Mouse (Mus musculus) frontal cortex, adult (tissue): Measurements from ENCODE around the gene Lama1.
A peak's percentile ranks its signal among the peaks of the same experiment; 100 is the strongest.
"Not testable (repeated sequence)": the region's sequence is repeated elsewhere in the genome, so short reads cannot be mapped to it uniquely, and the experiment has no call there.

ENCODE experiments used
- ATAC-seq: cut with Nextera tagmentation; 2 replicates; pipeline ENCODE4 v1.9.2; 2017; ENCODE audit warnings: mild to moderate bottlenecking, moderate library complexity, mixed read lengths; ENCODE audit not compliant: low TSS enrichment

Lama1 gene

DNA sequence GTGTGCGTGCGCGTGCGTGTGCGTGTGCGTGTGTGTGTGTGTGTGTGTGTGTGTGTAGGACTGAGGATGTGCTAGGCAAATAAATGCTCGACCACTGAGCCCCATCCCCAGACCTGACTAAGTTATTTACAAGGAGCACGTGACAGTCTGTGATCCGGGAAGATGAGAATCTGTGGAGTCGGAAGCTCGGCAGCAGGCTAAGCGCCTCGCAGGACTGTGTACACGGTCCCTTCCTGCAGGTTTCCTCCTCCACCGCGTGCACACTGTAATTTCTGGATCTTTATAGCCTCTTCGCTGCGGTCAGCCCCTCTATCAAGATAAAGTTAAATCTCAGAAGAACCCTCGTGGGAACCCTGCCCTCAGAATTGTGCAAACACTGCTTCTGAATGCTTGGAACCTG lies 18.4 kb downstream of the Lama1 start:
- no peak for ATAC-seq

- no peak for ATAC-seq
Observed at GRCm38 (mm10) chr17:67722055-67722454, 25.0 kb downstream of the Lama1 start.

DNA sequence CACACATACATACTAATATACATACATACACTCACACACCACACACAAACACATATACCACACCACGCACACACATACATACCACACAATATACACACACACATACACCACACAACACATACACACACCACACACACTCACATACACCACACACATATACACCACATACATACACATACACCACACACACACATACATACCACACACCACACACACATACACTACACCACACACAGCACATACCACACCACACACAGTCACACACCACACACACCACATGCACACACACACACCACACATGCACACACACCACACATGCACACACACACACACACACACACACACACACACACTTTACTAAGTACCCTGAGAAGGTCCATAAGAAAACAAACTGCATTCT lies 25.5 kb downstream of the Lama1 start:
- ATAC-seq = no peak

- ATAC-seq = no peak
Observed at GRCm38 (mm10) chr17:67723175-67724067, 26.4 kb downstream of the Lama1 start.

DNA sequence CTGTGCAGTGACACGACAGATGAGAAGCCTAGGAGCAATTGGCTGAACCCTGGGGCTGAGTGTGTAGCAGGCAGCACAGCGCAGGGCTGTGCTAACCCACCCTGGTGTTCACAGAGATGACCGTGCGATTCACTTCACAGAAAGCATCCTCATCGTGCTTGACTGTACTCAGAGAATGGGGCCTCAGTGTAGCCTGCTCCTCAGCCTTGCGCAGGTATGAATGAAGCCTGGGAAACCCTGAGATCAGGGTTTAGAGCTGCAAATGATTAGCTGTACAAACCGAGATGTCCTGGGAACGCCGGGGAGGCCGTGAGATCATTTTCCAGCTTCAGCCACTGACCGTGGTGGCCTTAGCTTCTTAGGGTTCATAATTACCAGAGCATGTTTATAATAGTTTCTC lies 29.5 kb downstream of the Lama1 start:
- ATAC-seq = no peak

DNA sequence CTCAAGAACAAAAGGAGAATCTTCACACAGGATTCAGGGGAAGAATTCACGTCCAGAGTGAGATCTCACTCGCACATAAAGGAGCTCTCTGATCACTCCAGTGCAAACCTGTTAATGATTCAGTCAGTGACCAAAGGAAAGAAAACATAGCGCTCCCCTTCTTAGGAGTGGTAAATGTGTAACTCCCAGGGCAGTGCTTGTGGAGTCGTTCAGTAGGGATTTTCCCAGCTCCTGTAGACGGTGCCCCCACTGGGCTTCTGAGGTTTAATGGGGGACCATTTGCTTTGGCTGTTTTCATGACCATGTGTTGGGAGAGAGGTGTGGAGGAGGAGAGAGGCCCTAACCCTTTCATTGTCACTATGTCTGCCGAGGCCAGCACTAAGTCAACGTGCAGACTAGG lies 31.7 kb downstream of the Lama1 start:
- no peak for ATAC-seq

- ATAC-seq = no peak
Observed at GRCm38 (mm10) chr17:67731096-67731495, 34.0 kb downstream of the Lama1 start.

DNA sequence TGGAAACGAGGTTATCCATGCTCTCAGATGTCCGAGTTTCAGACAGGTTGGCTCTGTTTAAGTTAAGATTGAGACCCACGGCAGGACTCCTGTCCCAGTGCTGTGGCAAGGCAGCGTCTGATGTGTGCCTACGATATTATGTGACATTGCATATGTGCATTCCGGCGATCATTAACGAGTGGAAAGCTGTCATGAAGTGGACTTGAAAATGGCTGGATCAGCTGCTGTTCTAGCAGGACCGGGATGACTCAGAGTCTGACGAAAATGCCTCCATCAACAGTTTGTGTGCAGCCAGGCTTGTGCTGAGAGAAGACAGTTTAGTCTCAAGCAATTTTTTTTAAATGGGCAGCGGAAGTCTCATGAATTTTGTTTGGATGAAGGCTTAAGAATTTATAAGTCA lies 34.9 kb downstream of the Lama1 start:
- no peak for ATAC-seq

DNA sequence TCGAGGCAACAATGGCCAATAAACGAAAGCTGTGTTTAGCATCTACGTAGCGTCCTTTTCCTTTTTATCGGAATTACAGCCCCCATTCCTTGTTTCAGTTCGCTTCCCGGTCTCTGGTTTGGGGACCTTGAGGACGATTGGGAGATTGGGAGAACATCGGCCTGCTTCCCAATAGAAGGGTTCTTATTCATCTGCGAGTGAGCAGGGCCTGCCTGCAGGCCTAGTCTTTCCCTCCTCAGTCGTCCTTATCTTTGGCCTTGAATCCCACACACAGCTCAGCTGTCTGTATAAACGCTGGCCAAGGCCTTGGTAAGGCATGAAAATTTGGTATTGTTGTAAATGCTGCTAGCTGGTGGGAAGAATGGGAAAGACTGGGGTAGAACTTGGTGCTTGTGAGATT lies 36.5 kb downstream of the Lama1 start:
- ATAC-seq = no peak

DNA sequence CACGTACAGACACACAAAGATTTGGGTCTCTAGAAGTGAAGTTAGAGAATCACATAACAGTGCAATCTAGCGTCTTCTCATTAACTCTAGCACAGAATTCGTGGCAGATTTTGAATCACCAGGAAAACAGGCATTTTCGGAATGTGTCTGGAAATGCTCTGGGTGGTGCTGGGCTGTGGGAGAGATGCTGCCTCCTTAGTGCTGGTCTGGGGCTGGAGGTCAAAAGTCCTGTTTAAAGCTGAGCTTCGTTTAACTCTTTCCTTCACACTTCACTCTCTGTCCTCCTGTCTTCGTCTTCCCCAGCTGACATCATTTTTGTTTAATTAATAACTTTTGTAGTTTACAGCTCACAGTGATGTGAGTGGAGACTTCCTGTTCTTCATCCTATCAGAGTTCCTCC lies 38.7 kb downstream of the Lama1 start:
- ATAC-seq = no peak

- not testable (repeated sequence) for ATAC-seq
Observed at GRCm38 (mm10) chr17:67741229-67741628, 44.2 kb downstream of the Lama1 start.

DNA sequence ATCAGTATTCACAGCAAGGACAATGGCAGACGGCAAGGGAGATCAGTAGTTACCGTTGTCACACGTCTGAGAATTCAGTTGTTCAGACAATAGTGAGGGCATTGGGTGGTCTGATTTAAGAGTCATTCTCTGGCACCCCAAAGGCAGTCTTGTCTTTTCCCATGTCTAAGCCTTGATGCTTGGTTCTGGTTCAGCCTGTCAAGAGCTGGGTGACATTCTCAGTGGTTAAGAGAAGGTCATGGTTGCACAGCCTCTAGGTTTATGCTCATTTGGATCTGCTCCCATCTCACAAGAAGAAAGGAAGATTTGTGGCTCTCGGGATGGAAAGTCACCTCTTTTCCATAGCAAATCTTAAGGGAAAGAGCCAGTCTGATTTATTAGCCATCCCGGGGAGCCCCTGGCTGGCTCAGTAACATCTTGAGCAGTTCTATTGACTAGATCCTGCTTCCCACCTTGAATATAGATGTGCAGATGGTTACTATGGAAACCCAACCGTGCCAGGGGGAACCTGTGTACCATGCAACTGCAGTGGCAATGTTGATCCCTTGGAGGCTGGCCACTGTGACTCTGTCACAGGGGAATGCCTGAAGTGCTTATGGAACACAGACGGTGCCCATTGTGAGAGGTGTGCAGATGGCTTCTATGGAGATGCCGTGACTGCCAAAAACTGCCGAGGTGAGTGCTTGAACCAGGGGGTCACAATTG lies 67.3 kb downstream of the Lama1 start:
- ATAC-seq = no peak

- no peak for ATAC-seq
Observed at GRCm38 (mm10) chr17:67773608-67774007, 76.5 kb downstream of the Lama1 start.

- ATAC-seq = 0 out of 2 replicates have a peak, but pooled peaks have one; percentile 52
Observed at GRCm38 (mm10) chr17:67776764-67777163, 79.7 kb downstream of the Lama1 start.

DNA sequence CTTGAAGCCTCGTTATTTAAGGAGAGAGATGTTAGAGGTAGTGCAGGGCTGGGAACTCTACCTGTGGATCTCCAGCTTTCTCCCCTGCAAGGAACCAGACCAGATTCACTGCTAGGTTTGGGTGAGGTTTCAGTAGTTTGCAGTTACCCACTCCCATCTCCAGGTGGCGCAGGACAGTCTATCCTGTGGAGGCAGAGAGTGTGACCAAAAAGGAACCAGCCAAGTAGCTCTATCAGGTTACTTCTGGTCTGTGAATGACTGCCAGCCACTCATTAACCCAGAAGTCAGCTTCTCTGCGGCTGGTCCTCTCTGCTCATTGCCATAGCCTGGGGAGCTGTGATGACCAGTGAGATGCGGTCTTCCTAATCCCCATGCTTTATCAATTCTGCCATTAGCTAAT lies 82.8 kb downstream of the Lama1 start:
- ATAC-seq = peak; percentile 62; the same call in 1 of the 2 replicates

DNA sequence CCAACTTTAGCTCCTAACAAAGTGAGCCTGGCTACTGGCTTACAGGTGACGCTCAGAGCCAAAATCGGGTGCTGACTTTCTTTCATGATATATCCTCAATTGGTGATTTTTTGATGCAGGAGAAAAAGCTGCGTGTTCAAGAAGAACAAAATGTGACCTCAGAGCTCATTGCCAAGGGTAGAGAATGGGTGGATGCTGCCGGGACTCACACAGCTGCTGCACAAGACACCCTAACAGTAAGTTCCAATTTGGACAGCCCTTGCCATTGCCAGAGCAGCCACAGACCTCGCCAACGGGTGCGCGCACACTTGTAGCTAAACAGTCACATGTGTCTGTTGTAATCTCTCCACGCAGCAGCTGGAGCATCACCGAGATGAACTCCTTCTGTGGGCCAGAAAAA lies 94.0 kb downstream of the Lama1 start:
- ATAC-seq = no peak

GRCm38 (mm10) chr17:67809171-67809570 lies 112.1 kb downstream of the Lama1 start:
- no peak for ATAC-seq

DNA sequence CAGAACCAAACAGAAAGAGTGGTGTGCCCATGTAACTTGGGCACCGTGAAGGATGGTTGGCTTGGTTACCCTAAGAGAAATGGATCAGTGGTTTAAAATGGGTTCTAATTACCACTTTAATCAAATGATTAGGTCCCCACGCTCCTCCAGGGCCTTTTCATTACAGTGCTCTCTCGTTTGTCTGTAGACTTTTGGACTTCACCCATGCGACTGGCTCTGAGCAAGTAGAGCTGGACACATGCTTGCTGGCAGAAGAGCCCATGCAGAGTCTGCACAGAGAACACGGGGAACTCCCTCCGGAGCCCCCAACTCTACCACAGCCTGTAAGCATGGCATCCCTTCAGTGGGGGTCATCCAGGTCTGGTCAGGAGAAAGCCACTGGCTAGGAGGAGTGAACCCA lies 116.6 kb downstream of the Lama1 start:
- ATAC-seq = no peak

- ATAC-seq = no peak
Observed at GRCm38 (mm10) chr17:67815720-67816119, 118.7 kb downstream of the Lama1 start.

GRCm38 (mm10) chr17:67816916-67817315 lies 119.9 kb downstream of the Lama1 start:
- ATAC-seq = no peak

- ATAC-seq = no peak
Observed at GRCm38 (mm10) chr17:67827431-67827830, 130.4 kb downstream of the Lama1 start.

GRCm38 (mm10) chr17:67836146-67836895 lies 139.3 kb downstream of the Lama1 start:
- no peak for ATAC-seq
